Mouse (Mus musculus) neural tube, embryonic 12.5 days (tissue): Measurements from ENCODE around the gene Art5. TPM values are rescaled to one million over a fixed set of nuclear protein-coding genes. Genes with fewer than 3 reads are reported as not detected.

Source experiments
- ATAC-seq: fragments of 200-750 bp; cut with Nextera tagmentation; 2 replicates; pipeline ENCODE4 v1.8.0; 2017; ENCODE audit warnings: low read depth, mild to moderate bottlenecking, moderate TSS enrichment, moderate library complexity; ENCODE audit not compliant: low FRiP score
- H3K27ac ChIP-seq: fragments of 300-500 bp; sonication (generic); 2 replicates; pipeline ENCODE4 v1.5.1; 2016
- H3K27me3 ChIP-seq: fragments of 300-500 bp; sonication (generic); replicated peaks from 2 replicates; pipeline ENCODE4 v1.6.1; 2016; ENCODE audit warnings: mild to moderate bottlenecking
- H3K36me3 ChIP-seq: fragments of 300-500 bp; sonication (generic); 2 replicates; pipeline ENCODE4 v1.6.1; 2016; ENCODE audit warnings: mild to moderate bottlenecking
- H3K4me1 ChIP-seq: fragments of 300-500 bp; sonication (generic); 2 replicates; pipeline ENCODE4 v1.6.1; 2016
- H3K4me2 ChIP-seq: fragments of 300-500 bp; sonication (generic); replicated peaks from 2 replicates; pipeline ENCODE4 v1.6.1; 2016; ENCODE audit warnings: mild to moderate bottlenecking
- H3K4me3 ChIP-seq: fragments of 300-500 bp; sonication (generic); 2 replicates; pipeline ENCODE4 v1.5.1; 2016
- H3K9ac ChIP-seq: fragments of 300-500 bp; sonication (generic); 2 replicates; pipeline ENCODE4 v1.6.1; 2016; ENCODE audit warnings: mild to moderate bottlenecking
- H3K9me3 ChIP-seq: fragments of 300-500 bp; sonication (generic); 2 replicates; pipeline ENCODE4 v1.6.1; 2016; ENCODE audit warnings: mild to moderate bottlenecking
- WGBS: fragments of 180-500 bp; shearing (Covaris S2); methylation state at CpG from one replicate; pipeline ENCODE4 v1.1.7; 2016; 5-methylcytosine and 5-hydroxymethylcytosine counted together
- polyA plus RNA-seq: library from polyadenylated mRNA; unstranded; fragments of >200 nt; fragmentation: Nextera tagmentation; extraction: Ambion mirVana; gene quantifications from 2 replicates; pipeline ENCODE4 v1.2.1, GENCODE M21; 2016

Art5 gene
- polyA plus RNA-seq, 1 experiment from 2014 or later, result 2.6 TPM

GRCm38 (mm10) chr7:102104126-102104525, 5.2 kb downstream of the Art5 start:
- Histone ChIP-seq H3K27ac (no peak overlapping the region), H3K4me3 (no peak overlapping the region), H3K4me2 (no peak overlapping the region), H3K27me3 (no peaks in the 10 kb centered on the region), H3K36me3 (no peaks in the 10 kb centered on the region), H3K9ac (no peak overlapping the region), H3K9me3 (no peaks in the 10 kb centered on the region), H3K4me1 (peaks cover 25% of the 10 kb centered on the region)
- no peak for ATAC-seq
- 81% methylated on average over 5 of the region's 5 CpGs for WGBS

DNA sequence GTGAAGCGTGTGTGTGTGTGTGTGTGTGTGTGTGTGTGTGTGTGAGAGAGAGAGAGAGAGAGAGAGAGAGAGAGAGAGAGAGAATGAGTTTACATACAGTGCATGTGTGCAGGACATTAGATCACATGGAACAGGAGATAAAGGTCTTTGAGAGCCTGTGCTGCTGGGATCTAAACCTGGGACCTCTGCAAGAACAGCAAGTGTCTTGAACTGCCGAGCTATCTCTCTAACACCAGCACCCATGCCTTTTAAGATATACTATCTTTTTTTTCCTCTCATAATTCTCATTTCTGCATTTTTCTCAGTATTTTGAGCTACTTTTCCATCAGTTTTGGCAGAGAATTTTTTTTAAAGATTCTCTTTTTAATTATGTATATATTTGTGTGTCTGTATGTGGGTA, 5.7 kb downstream of the Art5 start:
- H3K27ac ChIP-seq, result no peak overlapping the region
- H3K4me1 ChIP-seq, result peaks cover 25% of the 10 kb centered on the region
- no peaks in the 10 kb centered on the region for H3K9me3 ChIP-seq
- H3K36me3 ChIP-seq, result no peaks in the 10 kb centered on the region
- no peaks in the 10 kb centered on the region for H3K27me3 ChIP-seq
- H3K4me3 ChIP-seq, result no peak overlapping the region
- H3K9ac ChIP-seq, result no peak overlapping the region
- WGBS, result 82% methylated on average over 2 of the region's 2 CpGs
- ATAC-seq, result no peak
- no peak overlapping the region for H3K4me2 ChIP-seq

- H3K4me3 ChIP-seq, result no peak overlapping the region
- no peaks in the 10 kb centered on the region for H3K27me3 ChIP-seq
- WGBS, result 46% methylated on average over 6 of the region's 6 CpGs
- H3K9ac ChIP-seq, result no peak overlapping the region
- H3K9me3 ChIP-seq, result no peaks in the 10 kb centered on the region
- no peaks in the 10 kb centered on the region for H3K36me3 ChIP-seq
- peaks cover 25% of the 10 kb centered on the region for H3K4me1 ChIP-seq
- no peak overlapping the region for H3K27ac ChIP-seq
- no peak for ATAC-seq
- H3K4me2 ChIP-seq, result no peak overlapping the region
Measured at GRCm38 (mm10) chr7:102102696-102103095, 6.6 kb downstream of the Art5 start.

DNA sequence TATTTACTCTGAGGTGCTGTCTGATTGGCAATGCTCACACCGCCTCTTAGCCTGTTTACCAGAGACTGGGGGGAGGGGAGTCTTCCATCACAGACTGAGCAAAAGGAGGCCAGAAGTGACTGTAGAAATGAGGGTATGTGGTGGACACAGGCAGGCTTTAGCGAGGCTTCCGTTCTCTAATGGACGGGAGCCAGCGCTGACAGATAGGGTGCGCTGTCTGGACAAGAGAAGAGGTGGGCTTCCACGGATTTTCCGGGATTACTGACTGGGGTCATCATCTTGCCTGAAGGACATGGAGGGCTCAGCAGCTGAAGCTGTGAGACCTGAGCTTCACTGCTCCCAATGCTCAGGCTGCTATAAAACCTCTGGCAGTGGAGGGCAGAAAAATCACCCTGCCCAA, 7.0 kb downstream of the Art5 start:
- ATAC-seq, result no peak
- H3K27ac ChIP-seq, result no peak overlapping the region
- 38% methylated on average over 8 of the region's 8 CpGs for WGBS

GRCm38 (mm10) chr7:102101487-102101886, 7.8 kb downstream of the Art5 start, which contains the start of gene Art1:
Gene Art1, plus strand, starts transcription at chr7:102101743.
- no peaks in the 10 kb centered on the region for H3K27me3 ChIP-seq
- no peaks in the 10 kb centered on the region for H3K36me3 ChIP-seq
- no peak within 1 kb of the TSS for H3K9ac ChIP-seq
- H3K4me1 ChIP-seq, result peaks cover 19% of the 10 kb centered on the region
- ATAC-seq, result no peak
- H3K4me3 ChIP-seq, result no peak within 1 kb of the TSS
- 33% methylated on average over 5 of the region's 5 CpGs for WGBS
- H3K27ac ChIP-seq, result no peak within 1 kb of the TSS
- H3K4me2 ChIP-seq, result peak within 1 kb of the TSS; percentile 58
- H3K9me3 ChIP-seq, result no peaks in the 10 kb centered on the region

More for the DNA sequence above, 7.0 kb downstream of the Art5 start:
- H3K9ac ChIP-seq, result no peak overlapping the region
- H3K9me3 ChIP-seq, result no peaks in the 10 kb centered on the region
- no peak overlapping the region for H3K4me3 ChIP-seq
- no peaks in the 10 kb centered on the region for H3K27me3 ChIP-seq
- H3K4me1 ChIP-seq, result peaks cover 25% of the 10 kb centered on the region
- H3K4me2 ChIP-seq, result no peak overlapping the region
- no peaks in the 10 kb centered on the region for H3K36me3 ChIP-seq

GRCm38 (mm10) chr7:102100868-102101267, 8.4 kb downstream of the Art5 start:
- H3K4me2 ChIP-seq, result no peak overlapping the region
- H3K27me3 ChIP-seq, result no peaks in the 10 kb centered on the region
- no peaks in the 10 kb centered on the region for H3K9me3 ChIP-seq
- H3K27ac ChIP-seq, result no peak overlapping the region
- H3K36me3 ChIP-seq, result no peaks in the 10 kb centered on the region
- ATAC-seq, result no peak
- peaks cover 19% of the 10 kb centered on the region for H3K4me1 ChIP-seq
- no peak overlapping the region for H3K4me3 ChIP-seq
- WGBS, result 30% methylated on average over 5 of the region's 5 CpGs
- H3K9ac ChIP-seq, result no peak overlapping the region

GRCm38 (mm10) chr7:102099760-102100661, 9.3 kb downstream of the Art5 start:
- H3K9me3 ChIP-seq, result no peaks in the 10 kb centered on the region
- no peak overlapping the region for H3K9ac ChIP-seq
- peaks cover 19% of the 10 kb centered on the region for H3K4me1 ChIP-seq
- peak; percentile 79 for ATAC-seq
- no peak overlapping the region for H3K4me3 ChIP-seq
- H3K4me2 ChIP-seq, result peak overlapping the region; percentile 58
- no peaks in the 10 kb centered on the region for H3K27me3 ChIP-seq
- 3% methylated on average over 30 of the region's 30 CpGs for WGBS
- no peaks in the 10 kb centered on the region for H3K36me3 ChIP-seq
- no peak overlapping the region for H3K27ac ChIP-seq

DNA sequence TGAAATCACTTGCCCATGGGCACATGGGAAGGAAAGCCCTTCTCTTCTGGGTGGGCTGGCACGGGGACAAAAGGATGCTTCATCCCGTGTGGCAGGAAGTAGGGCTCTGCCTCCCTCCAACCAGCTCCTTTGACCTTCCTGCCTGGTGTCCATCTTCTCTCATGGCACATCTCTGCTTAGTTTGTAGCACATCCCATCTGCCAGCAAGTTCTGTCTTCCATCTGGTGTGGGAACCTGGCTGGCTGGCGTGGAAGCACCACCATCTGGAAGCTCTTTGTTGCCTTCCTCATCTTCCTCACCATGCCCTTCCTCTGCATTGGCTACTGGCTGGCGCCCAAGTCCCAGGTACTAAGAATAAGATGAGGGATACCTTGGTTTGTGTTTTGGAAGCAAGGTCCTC, 22.0 kb downstream of the Art5 start:
- Histone ChIP-seq H3K4me2 (no peak overlapping the region), H3K4me3 (no peak overlapping the region), H3K9ac (no peak overlapping the region), H3K36me3 (peaks cover 40% of the 10 kb centered on the region), H3K27me3 (no peaks in the 10 kb centered on the region), H3K27ac (no peak overlapping the region), H3K4me1 (no peaks in the 10 kb centered on the region), H3K9me3 (0 out of 2 replicates have a peak, but pooled peaks cover 4% of the 10 kb centered on the region)
- 86% methylated on average over 4 of the region's 4 CpGs for WGBS
- no peak for ATAC-seq

DNA sequence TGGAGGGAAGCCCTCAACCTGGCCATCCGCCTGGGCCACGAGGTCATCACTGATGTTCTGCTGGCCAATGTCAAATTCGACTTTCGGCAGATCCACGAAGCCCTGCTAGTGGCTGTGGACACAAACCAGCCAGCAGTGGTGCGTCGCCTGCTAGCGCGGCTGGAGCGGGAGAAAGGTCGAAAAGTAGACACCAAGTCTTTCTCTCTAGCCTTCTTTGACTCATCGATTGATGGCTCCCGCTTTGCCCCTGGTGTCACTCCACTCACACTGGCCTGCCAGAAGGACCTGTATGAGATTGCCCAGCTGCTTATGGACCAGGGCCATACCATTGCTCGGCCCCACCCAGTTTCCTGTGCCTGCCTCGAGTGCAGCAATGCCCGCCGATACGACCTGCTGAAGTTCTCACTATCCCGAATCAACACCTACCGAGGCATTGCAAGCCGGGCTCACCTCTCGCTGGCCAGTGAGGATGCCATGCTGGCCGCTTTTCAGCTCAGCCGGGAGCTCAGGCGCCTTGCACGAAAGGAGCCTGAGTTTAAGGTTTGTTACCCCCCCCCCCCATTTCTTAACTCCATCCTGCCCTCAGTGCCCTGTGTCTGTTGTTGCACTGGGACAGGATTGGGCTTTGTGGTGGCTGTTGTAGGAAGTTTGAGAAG, 25.1 kb downstream of the Art5 start:
- H3K9me3 ChIP-seq, result no peaks in the 10 kb centered on the region
- WGBS, result 92% methylated on average over 26 of the region's 26 CpGs
- no peaks in the 10 kb centered on the region for H3K4me1 ChIP-seq
- no peak overlapping the region for H3K4me3 ChIP-seq
- no peak overlapping the region for H3K27ac ChIP-seq
- H3K27me3 ChIP-seq, result no peaks in the 10 kb centered on the region
- no peak overlapping the region for H3K4me2 ChIP-seq
- no peak overlapping the region for H3K9ac ChIP-seq
- ATAC-seq, result no peak
- H3K36me3 ChIP-seq, result peaks cover 58% of the 10 kb centered on the region

DNA sequence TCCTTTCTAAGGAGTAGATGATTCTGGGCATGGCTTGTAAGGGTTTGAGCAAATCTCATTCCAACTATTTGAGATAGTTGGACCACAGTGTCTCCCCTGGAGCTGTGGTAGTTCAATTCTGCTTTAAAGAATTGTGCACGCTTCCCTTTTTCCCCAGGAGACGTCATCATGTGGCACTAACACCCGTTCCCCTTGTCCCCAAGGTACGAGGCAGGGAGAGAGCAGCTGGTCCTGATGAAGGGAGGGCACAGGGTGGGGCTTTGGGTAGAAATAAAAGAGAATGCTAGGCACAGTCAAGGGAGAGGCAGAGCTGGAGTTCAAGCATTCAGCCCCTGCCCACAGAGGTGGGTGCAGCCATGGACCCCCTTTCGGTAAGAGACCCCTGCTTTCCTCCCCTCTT, 26.5 kb downstream of the Art5 start, which contains the start of gene Trpc2:
Trpc2 (plus strand) TSS at position 301 of the 400 bp plus-strand sequence.
- ATAC-seq, result no peak
- 83% methylated on average over 5 of the region's 5 CpGs for WGBS

DNA sequence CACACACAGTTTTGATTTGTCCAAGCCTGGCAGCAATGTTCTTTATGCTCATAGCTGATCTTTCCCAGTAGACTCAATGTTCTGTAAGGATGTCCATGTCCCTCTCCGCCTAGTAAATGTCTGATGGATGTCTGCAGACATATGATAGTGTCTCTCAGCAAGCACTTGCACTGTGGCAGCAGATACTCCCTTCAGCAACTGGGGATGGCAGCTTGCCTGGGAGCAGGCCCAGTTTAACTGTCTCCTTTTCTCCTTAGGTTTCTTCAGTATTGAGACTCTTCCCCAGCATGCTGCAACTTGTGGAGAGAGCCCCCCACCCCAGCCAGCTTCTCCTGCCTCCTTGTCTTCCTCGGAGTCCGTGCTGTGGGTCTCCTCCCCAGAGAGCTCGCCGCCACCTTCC, 27.5 kb downstream of the Art5 start:
- Histone ChIP-seq H3K4me2 (no peak overlapping the region), H3K9me3 (no peaks in the 10 kb centered on the region), H3K9ac (no peak overlapping the region), H3K36me3 (peaks cover 73% of the 10 kb centered on the region), H3K4me3 (no peak overlapping the region), H3K4me1 (no peaks in the 10 kb centered on the region), H3K27ac (no peak overlapping the region), H3K27me3 (no peaks in the 10 kb centered on the region)
- 95% methylated on average over 5 of the region's 5 CpGs for WGBS
- no peak for ATAC-seq

More for the DNA sequence above, 26.5 kb downstream of the Art5 start, which contains the start of gene Trpc2:
- Histone ChIP-seq H3K27me3 (no peaks in the 10 kb centered on the region), H3K4me2 (no peak within 1 kb of the TSS), H3K9me3 (no peaks in the 10 kb centered on the region), H3K4me3 (no peak within 1 kb of the TSS), H3K27ac (no peak within 1 kb of the TSS), H3K36me3 (peaks cover 63% of the 10 kb centered on the region), H3K9ac (no peak within 1 kb of the TSS), H3K4me1 (no peaks in the 10 kb centered on the region)

DNA sequence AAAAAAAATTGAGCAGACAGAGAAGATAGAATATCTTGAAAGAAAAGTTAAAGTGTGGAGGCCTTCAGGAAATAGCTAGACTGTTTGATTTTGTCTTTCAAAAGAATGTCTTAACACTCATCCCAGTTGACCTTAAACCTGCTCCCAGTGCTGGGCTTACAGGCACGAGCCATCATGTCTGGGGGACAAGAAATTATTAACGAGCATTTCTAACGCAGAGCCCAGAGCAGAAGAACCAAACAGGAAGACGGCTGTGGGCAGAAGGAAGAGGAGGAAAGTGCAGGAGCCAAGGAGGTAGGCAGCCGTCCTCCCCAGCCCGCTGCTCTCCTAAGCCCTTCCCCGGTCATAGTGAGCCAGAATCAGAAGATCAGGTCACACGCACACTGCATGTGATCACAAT, 29.0 kb downstream of the Art5 start:
- no peak overlapping the region for H3K4me2 ChIP-seq
- H3K9ac ChIP-seq, result no peak overlapping the region
- WGBS, result 96% methylated on average over 8 of the region's 8 CpGs
- H3K27ac ChIP-seq, result no peak overlapping the region
- H3K4me3 ChIP-seq, result no peak overlapping the region
- peaks cover 85% of the 10 kb centered on the region for H3K36me3 ChIP-seq
- no peaks in the 10 kb centered on the region for H3K4me1 ChIP-seq
- no peaks in the 10 kb centered on the region for H3K27me3 ChIP-seq
- no peaks in the 10 kb centered on the region for H3K9me3 ChIP-seq
- ATAC-seq, result no peak
